Mouse (Mus musculus): ENCODE data around the gene Itgb8. TPM values are rescaled to one million over a fixed set of nuclear protein-coding genes. Genes with fewer than 3 reads are reported as not detected.
A peak's percentile ranks its signal among the peaks of the same experiment; 100 is the strongest.

Gene Itgb8
- total and polyA plus RNA-seq, 2 experiments from 2014 or later: 8.2 to 28.3 TPM

- Histone ChIP-seq H3K27ac (ENCODE audit: low read depth, low read length) (no peak overlapping the region), H3K9ac (no peak overlapping the region), H3K4me3 (ENCODE audit: low read depth, low read length) (no peak overlapping the region), H3K36me3 (ENCODE audit: insufficient read depth) (peaks cover 5% of the 10 kb centered on the region), H3K4me2 (ENCODE audit: low read depth) (no peak overlapping the region), H3K9me3 (ENCODE audit: low read length) (no peaks in the 10 kb centered on the region), H3K4me1 (ENCODE audit: insufficient read depth) (no peaks in the 10 kb centered on the region), H3K27me3 (ENCODE audit: insufficient read depth, low read length) (no peaks in the 10 kb centered on the region)
- DNase-seq (peak; percentile 42), ATAC-seq (peak; percentile 60)
- no peak for TF ChIP-seq CTCF (IDR thresholded peaks at IDR 0.05; ENCODE audit: low read depth)
- WGBS: 34% methylated on average over 1 of the region's 1 CpGs
Observed at GRCm38 (mm10) chr12:119164672-119165071, 73.9 kb downstream of the Itgb8 start.

GRCm38 (mm10) chr12:119164176-119164575 lies 74.4 kb downstream of the Itgb8 start:
- H3K27ac ChIP-seq (ENCODE audit: low read depth, low read length): no peak overlapping the region
- H3K4me2 ChIP-seq (ENCODE audit: low read depth): no peak overlapping the region
- peak; percentile 24 for DNase-seq
- H3K4me3 ChIP-seq (ENCODE audit: low read depth, low read length): no peak overlapping the region
- H3K9ac ChIP-seq: no peak overlapping the region
- H3K9me3 ChIP-seq (ENCODE audit: low read length): no peaks in the 10 kb centered on the region
- H3K4me1 ChIP-seq (ENCODE audit: insufficient read depth): no peaks in the 10 kb centered on the region
- no peak for TF ChIP-seq CTCF (IDR thresholded peaks at IDR 0.05; ENCODE audit: low read depth)
- 37% methylated on average over 1 of the region's 1 CpGs for WGBS
- ATAC-seq: peak; percentile 69
- no peaks in the 10 kb centered on the region for H3K27me3 ChIP-seq (ENCODE audit: insufficient read depth, low read length)
- H3K36me3 ChIP-seq (ENCODE audit: insufficient read depth): peaks cover 5% of the 10 kb centered on the region

GRCm38 (mm10) chr12:119160786-119161185 lies 77.8 kb downstream of the Itgb8 start:
- no peak for ATAC-seq

GRCm38 (mm10) chr12:119159254-119159933 lies 79.2 kb downstream of the Itgb8 start:
- Histone ChIP-seq H3K9me3 (ENCODE audit: low read length) (no peaks in the 10 kb centered on the region), H3K27ac (ENCODE audit: low read depth, low read length) (no peak overlapping the region), H3K4me3 (ENCODE audit: low read depth, low read length) (no peak overlapping the region), H3K9ac (no peak overlapping the region), H3K36me3 (ENCODE audit: insufficient read depth) (peaks cover 5% of the 10 kb centered on the region; the same call in 1 of the 2 replicates), H3K27me3 (ENCODE audit: insufficient read depth, low read length) (no peaks in the 10 kb centered on the region), H3K4me2 (ENCODE audit: low read depth) (no peak overlapping the region), H3K4me1 (ENCODE audit: insufficient read depth) (no peaks in the 10 kb centered on the region)
- 23% methylated on average over 4 of the region's 4 CpGs for WGBS
- DNase-seq (no peak), ATAC-seq (no peak)
- TF ChIP-seq CTCF (IDR thresholded peaks at IDR 0.05; ENCODE audit: low read depth): no peak

More at GRCm38 (mm10) chr12:119160786-119161185, 77.8 kb downstream of the Itgb8 start:
- no peak for DNase-seq
- H3K9ac ChIP-seq: no peak overlapping the region
- no peaks in the 10 kb centered on the region for H3K27me3 ChIP-seq (ENCODE audit: insufficient read depth, low read length)
- H3K4me3 ChIP-seq (ENCODE audit: low read depth, low read length): no peak overlapping the region
- H3K4me2 ChIP-seq (ENCODE audit: low read depth): no peak overlapping the region
- peaks cover 5% of the 10 kb centered on the region for H3K36me3 ChIP-seq (ENCODE audit: insufficient read depth)
- no peaks in the 10 kb centered on the region for H3K4me1 ChIP-seq (ENCODE audit: insufficient read depth)
- TF ChIP-seq CTCF (IDR thresholded peaks at IDR 0.05; ENCODE audit: low read depth): no peak
- H3K9me3 ChIP-seq (ENCODE audit: low read length): no peaks in the 10 kb centered on the region
- no peak overlapping the region for H3K27ac ChIP-seq (ENCODE audit: low read depth, low read length)

- Histone ChIP-seq H3K4me2 (ENCODE audit: low read depth) (no peak overlapping the region), H3K27ac (ENCODE audit: low read depth, low read length) (no peak overlapping the region), H3K4me1 (ENCODE audit: insufficient read depth) (no peaks in the 10 kb centered on the region), H3K4me3 (ENCODE audit: low read depth, low read length) (no peak overlapping the region), H3K36me3 (ENCODE audit: insufficient read depth) (peaks cover 3% of the 10 kb centered on the region; the same call in 1 of the 2 replicates), H3K9me3 (ENCODE audit: low read length) (no peaks in the 10 kb centered on the region), H3K27me3 (ENCODE audit: insufficient read depth, low read length) (no peaks in the 10 kb centered on the region), H3K9ac (no peak overlapping the region)
- TF ChIP-seq CTCF (IDR thresholded peaks at IDR 0.05; ENCODE audit: low read depth): no peak
- ATAC-seq (no peak), DNase-seq (no peak)
- 90% methylated on average over 2 of the region's 2 CpGs for WGBS
Observed at GRCm38 (mm10) chr12:119157686-119158085, 80.9 kb downstream of the Itgb8 start.

GRCm38 (mm10) chr12:119157068-119157467 lies 81.5 kb downstream of the Itgb8 start:
- no peaks in the 10 kb centered on the region for H3K9me3 ChIP-seq (ENCODE audit: low read length)
- H3K4me3 ChIP-seq (ENCODE audit: low read depth, low read length): no peak overlapping the region
- no peak for TF ChIP-seq CTCF (IDR thresholded peaks at IDR 0.05; ENCODE audit: low read depth)
- no peaks in the 10 kb centered on the region for H3K4me1 ChIP-seq (ENCODE audit: insufficient read depth)
- H3K4me2 ChIP-seq (ENCODE audit: low read depth): no peak overlapping the region
- no peak for ATAC-seq
- no peak overlapping the region for H3K9ac ChIP-seq
- no peaks in the 10 kb centered on the region for H3K36me3 ChIP-seq (ENCODE audit: insufficient read depth)
- WGBS: 94% methylated on average over 3 of the region's 3 CpGs
- H3K27me3 ChIP-seq (ENCODE audit: insufficient read depth, low read length): no peaks in the 10 kb centered on the region
- H3K27ac ChIP-seq (ENCODE audit: low read depth, low read length): no peak overlapping the region
- DNase-seq: no peak

GRCm38 (mm10) chr12:119155566-119155965 lies 83.0 kb downstream of the Itgb8 start:
- Histone ChIP-seq H3K9ac (no peak overlapping the region), H3K4me3 (ENCODE audit: low read depth, low read length) (no peak overlapping the region), H3K4me2 (ENCODE audit: low read depth) (no peak overlapping the region), H3K9me3 (ENCODE audit: low read length) (no peaks in the 10 kb centered on the region), H3K27me3 (ENCODE audit: insufficient read depth, low read length) (no peaks in the 10 kb centered on the region), H3K27ac (ENCODE audit: low read depth, low read length) (no peak overlapping the region), H3K4me1 (ENCODE audit: insufficient read depth) (no peaks in the 10 kb centered on the region), H3K36me3 (ENCODE audit: insufficient read depth) (no peaks in the 10 kb centered on the region)
- 49% methylated on average over 4 of the region's 4 CpGs for whole genome bisulfite sequencing
- no peak for DNase-seq
- no peak for TF ChIP-seq CTCF (IDR thresholded peaks at IDR 0.05; ENCODE audit: low read depth)
- no peak for ATAC-seq
